Mouse (Mus musculus) bone marrow, adult 2 months (tissue): Measurements from ENCODE around the gene Lgr5. TPM values are rescaled to one million over a fixed set of nuclear protein-coding genes. Genes with fewer than 3 reads are reported as not detected.

Experiments
- H3K27ac ChIP-seq: fragments of 200-500 bp; 2 replicates; pipeline ENCODE4 v1.5.1; 2012; ENCODE audit warnings: low read depth, mild to moderate bottlenecking, control low read depth, inconsistent platforms, low read length; ENCODE audit not compliant: control insufficient read depth, poor library complexity, insufficient read depth
- H3K4me1 ChIP-seq: fragments of 200-500 bp; 2 replicates; pipeline ENCODE4 v1.6.1; 2011; ENCODE audit warnings: low read length; ENCODE audit not compliant: control insufficient read depth, insufficient read depth
- H3K4me3 ChIP-seq: fragments of 200-500 bp; replicated peaks from 2 replicates; pipeline ENCODE3; 2011; ENCODE audit warnings: mild to moderate bottlenecking, low read depth, low read length, control low read depth; ENCODE audit not compliant: control insufficient read depth
- CTCF ChIP-seq: fragments of 200-500 bp; IDR thresholded peaks from 2 replicates; pipeline ENCODE4 v1.5.1; 2011; ENCODE audit warnings: low read length, control low read depth; ENCODE audit not compliant: control insufficient read depth, insufficient read depth
- POLR2A ChIP-seq: fragments of 200-500 bp; IDR thresholded peaks from 2 replicates; pipeline ENCODE4 v1.6.1; 2011; ENCODE audit warnings: low read depth, mild to moderate bottlenecking, control low read depth, low read length, borderline replicate concordance; ENCODE audit not compliant: control insufficient read depth
- WGBS: fragments of 180-500 bp; shearing (Covaris S2); methylation state at CpG from one replicate; pipeline ENCODE4 v1.1.7; 2018; 5-methylcytosine and 5-hydroxymethylcytosine counted together
- polyA plus RNA-seq: library from polyadenylated mRNA; stranded (reverse); fragments of >200 nt; gene quantifications from 2 replicates; pipeline ENCODE4 v1.2.4, GENCODE M21; 2011; ENCODE audit warnings: low replicate concordance; ENCODE audit not compliant: missing spikeins, insufficient read depth, insufficient read length

The Lgr5 gene
- polyA plus RNA-seq, 1 experiment: 1.4 TPM

- 76% methylated on average over 12 of the region's 12 CpGs for WGBS
- no peaks in the 10 kb centered on the region for H3K4me1 ChIP-seq
- no peak for TF ChIP-seq CTCF
- TF ChIP-seq POLR2A: no peak
- no peak overlapping the region for H3K4me3 ChIP-seq
- no peak overlapping the region for H3K27ac ChIP-seq
Observed at GRCm38 (mm10) chr10:115492956-115493777, 94.4 kb downstream of the Lgr5 start.

- TF ChIP-seq CTCF (no peak), POLR2A (no peak)
- Histone ChIP-seq H3K27ac (no peak overlapping the region), H3K4me1 (no peaks in the 10 kb centered on the region), H3K4me3 (no peak overlapping the region)
- WGBS: 89% methylated on average over 7 of the region's 7 CpGs
Observed at GRCm38 (mm10) chr10:115491803-115492510, 95.6 kb downstream of the Lgr5 start.

GRCm38 (mm10) chr10:115485602-115486001, 102.0 kb downstream of the Lgr5 start:
- no peak overlapping the region for H3K27ac ChIP-seq
- no peak overlapping the region for H3K4me3 ChIP-seq
- 81% methylated on average over 2 of the region's 2 CpGs for WGBS
- no peak for TF ChIP-seq CTCF
- TF ChIP-seq POLR2A: no peak
- no peaks in the 10 kb centered on the region for H3K4me1 ChIP-seq

- H3K27ac ChIP-seq: no peak overlapping the region
- no peak overlapping the region for H3K4me3 ChIP-seq
- TF ChIP-seq CTCF (no peak), POLR2A (no peak)
- no peaks in the 10 kb centered on the region for H3K4me1 ChIP-seq
- 81% methylated on average over 3 of the region's 3 CpGs for WGBS
Observed at GRCm38 (mm10) chr10:115484660-115485059, 102.9 kb downstream of the Lgr5 start.

- 13% methylated on average over 20 of the region's 20 CpGs for WGBS
- peak overlapping the region; percentile 37 for H3K4me3 ChIP-seq
Observed at GRCm38 (mm10) chr10:115478441-115479141, 109.0 kb downstream of the Lgr5 start.

GRCm38 (mm10) chr10:115476506-115476905, 111.1 kb downstream of the Lgr5 start:
- Histone ChIP-seq H3K27ac (no peak overlapping the region), H3K4me1 (no peaks in the 10 kb centered on the region), H3K4me3 (no peak overlapping the region)
- no peak for TF ChIP-seq POLR2A
- TF ChIP-seq CTCF: no peak
- WGBS: 78% methylated on average over 9 of the region's 9 CpGs

More at GRCm38 (mm10) chr10:115478441-115479141, 109.0 kb downstream of the Lgr5 start:
- H3K27ac ChIP-seq: peak overlapping the region; percentile 46; the same call in 1 of the 2 replicates
- H3K4me1 ChIP-seq: no peaks in the 10 kb centered on the region
- no peak for TF ChIP-seq CTCF
- TF ChIP-seq POLR2A: no peak

- Histone ChIP-seq H3K4me3 (no peak overlapping the region), H3K4me1 (no peaks in the 10 kb centered on the region), H3K27ac (no peak overlapping the region)
- WGBS: 81% methylated on average over 7 of the region's 7 CpGs
- TF ChIP-seq CTCF: no peak
- TF ChIP-seq POLR2A: no peak
Observed at GRCm38 (mm10) chr10:115475000-115475550, 112.5 kb downstream of the Lgr5 start.
